ENCODE assay signal across 8 mouse cellular contexts in the genomic region with DNA sequence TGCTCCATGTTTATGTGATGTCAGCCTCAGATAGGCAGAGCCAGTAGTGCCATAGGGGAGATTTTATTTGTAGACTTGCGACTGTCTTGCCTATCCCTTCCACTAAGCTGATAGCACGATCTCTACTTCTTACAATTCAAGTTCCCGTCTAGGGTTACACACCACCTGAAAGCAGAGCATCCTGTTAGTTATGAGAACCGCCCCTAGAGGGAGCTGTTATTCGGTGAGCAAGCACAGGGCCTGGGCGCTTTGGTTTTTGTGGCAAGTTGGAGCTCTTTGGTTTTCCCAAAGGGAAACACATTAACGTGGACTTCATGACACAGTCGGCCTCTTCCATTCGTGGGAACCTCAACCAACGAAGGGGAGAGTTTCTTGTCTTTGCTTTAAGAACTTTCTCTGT. TPM values are rescaled to one million over a fixed set of nuclear protein-coding genes. Genes with fewer than 3 reads are reported as not detected.
DNase-seq lines count a peak whose midpoint lies in the region; ATAC-seq and TF ChIP-seq lines count a peak whose summit lies in the region.

No protein-coding gene starts in this region.

- peak; percentile 47; the same call in 1 of the 2 replicates for TF ChIP-seq CTCF in spleen, adult 2 months (IDR thresholded peaks at IDR 0.05; ENCODE audit: extremely low read depth, insufficient read depth, insufficient read length, insufficient replicate concordance)

- 29% methylated on average over 10 of the region's 10 CpGs for WGBS in forebrain, embryonic 14.5 days
- 28% methylated on average over 10 of the region's 10 CpGs for WGBS in forebrain, embryonic 13.5 days
- 43% methylated on average over 10 of the region's 10 CpGs for WGBS in spleen, adult 2 months

- no peak overlapping the region for H3K4me2 ChIP-seq in forebrain, embryonic 14.5 days (ENCODE audit: low read length)
- H3K4me2 ChIP-seq in forebrain, embryonic 13.5 days = no peak overlapping the region

- no peak for ATAC-seq in forebrain, embryonic 14.5 days
- no peak for ATAC-seq in forebrain, embryonic 13.5 days
- peak; percentile 56 for ATAC-seq in inflammation-experienced regulatory T-cells, adult 6 months

- H3K9me3 ChIP-seq in forebrain, embryonic 14.5 days (replicated peaks; ENCODE audit: control insufficient read depth, low read length) = no peaks in the 10 kb centered on the region
- no peaks in the 10 kb centered on the region for H3K9me3 ChIP-seq in forebrain, embryonic 13.5 days (replicated peaks)

- H3K4me1 ChIP-seq in forebrain, embryonic 14.5 days (ENCODE audit: control insufficient read depth, insufficient read depth, low read length) = no peaks in the 10 kb centered on the region
- no peaks in the 10 kb centered on the region for H3K4me1 ChIP-seq in forebrain, embryonic 13.5 days
- H3K4me1 ChIP-seq in spleen, adult 2 months (ENCODE audit: control insufficient read depth, insufficient read depth, insufficient read length) = no peaks in the 10 kb centered on the region

- H3K36me3 ChIP-seq in forebrain, embryonic 14.5 days (ENCODE audit: control insufficient read depth, insufficient read depth, low read length) = peaks cover 50% of the 10 kb centered on the region
- H3K36me3 ChIP-seq in forebrain, embryonic 13.5 days (ENCODE audit: poor library complexity, severe bottlenecking) = peaks cover 55% of the 10 kb centered on the region
- H3K36me3 ChIP-seq in spleen, adult 2 months (ENCODE audit: control insufficient read depth, insufficient read depth, low read length) = peaks cover 9% of the 10 kb centered on the region

- H3K27me3 ChIP-seq in forebrain, embryonic 14.5 days (replicated peaks; ENCODE audit: control insufficient read depth, insufficient read depth, low read length) = no peaks in the 10 kb centered on the region
- H3K27me3 ChIP-seq in forebrain, embryonic 13.5 days = no peaks in the 10 kb centered on the region
- no peaks in the 10 kb centered on the region for H3K27me3 ChIP-seq in spleen, adult 2 months (ENCODE audit: control insufficient read depth, insufficient read depth, low read length)

- no peak for TF ChIP-seq POLR2A in spleen, adult 2 months (IDR thresholded peaks at IDR 0.05; ENCODE audit: low read depth, low read length)

- H3K9ac ChIP-seq in forebrain, embryonic 14.5 days (ENCODE audit: low read length) = no peak overlapping the region
- no peak overlapping the region for H3K9ac ChIP-seq in forebrain, embryonic 13.5 days

- no peak overlapping the region for H3K4me3 ChIP-seq in forebrain, embryonic 14.5 days (ENCODE audit: low read depth, low read length)
- no peak overlapping the region for H3K4me3 ChIP-seq in forebrain, embryonic 13.5 days
- H3K4me3 ChIP-seq in spleen, adult 2 months (ENCODE audit: extremely low read depth, insufficient read depth, insufficient read length) = no peak overlapping the region

- peak; percentile 50 for DNase-seq in forebrain, embryonic 14.5 days (ENCODE audit: low spot score)
- peak; percentile 37 to 41 for DNase-seq in spleen, adult 2 months (ENCODE audit: low read depth in 1 of 2, low spot score in 2 of 2)
- no peak for DNase-seq in spleen, adult 12 weeks (ENCODE audit: low spot score)
- peak; percentile 60 for DNase-seq in c-Kit-positive CD71-negative TER-119-negative erythroid progenitor cells, embryonic 14.5 days (ENCODE audit: low read depth)
- peak; percentile 81 for DNase-seq in lung, postnatal 10 days
- DNase-seq in thymus, postnatal 0 days (ENCODE audit: low spot score) = peak; percentile 70

- H3K27ac ChIP-seq in forebrain, embryonic 14.5 days (ENCODE audit: low read depth, low read length) = no peak overlapping the region
- no peak overlapping the region for H3K27ac ChIP-seq in forebrain, embryonic 13.5 days
- H3K27ac ChIP-seq in spleen, adult 2 months (ENCODE audit: insufficient read depth, low read length) = no peak overlapping the region

RNA-seq across cellular contexts. Expression of gene Trp53tg5, which starts 3.3 kb away (rescaled TPM):
- polyA plus RNA-seq in forebrain, embryonic 14.5 days (2014; fragmentation: Nextera tagmentation; extraction: Ambion mirVana) = not detected in 2 replicates
- polyA plus RNA-seq in forebrain, embryonic 13.5 days (2015; fragmentation: Nextera tagmentation; extraction: Ambion mirVana) = not detected in 2 replicates
- polyA plus RNA-seq in spleen, adult 2 months (2012; rRNA removed) = not detected in 2 replicates
- polyA plus RNA-seq in inflammation-experienced regulatory T-cells, adult 6 months (2017; shearing (Covaris generic)) = not detected
- polyA plus RNA-seq in thymus, postnatal 0 days (2015; fragmentation: Nextera tagmentation; extraction: Ambion mirVana) = not detected in 2 replicates

RNA-seq across cellular contexts. Expression of gene Gm20458, which starts 9.5 kb away (rescaled TPM):
- 6.2 and 8.9 TPM in 2 replicates for polyA plus RNA-seq in forebrain, embryonic 14.5 days (2014; fragmentation: Nextera tagmentation; extraction: Ambion mirVana)
- polyA plus RNA-seq in forebrain, embryonic 13.5 days (2015; fragmentation: Nextera tagmentation; extraction: Ambion mirVana) = 3.6 and 3.7 TPM in 2 replicates
- polyA plus RNA-seq in spleen, adult 2 months (2012; rRNA removed) = 16.4 and 17.2 TPM in 2 replicates
- 1 to 10 TPM in 1 of 3 experiments, not detected in 2; 4.5 TPM for polyA plus RNA-seq in inflammation-experienced regulatory T-cells, adult 6 months (2017; shearing (Covaris generic))
- 19.4 and 21.5 TPM in 2 replicates for polyA plus RNA-seq in thymus, postnatal 0 days (2015; fragmentation: Nextera tagmentation; extraction: Ambion mirVana)

RNA-seq across cellular contexts. Expression of gene Sys1, which starts 13.5 kb away (rescaled TPM):
- 76.3 and 86.6 TPM in 2 replicates for polyA plus RNA-seq in forebrain, embryonic 14.5 days (2014; fragmentation: Nextera tagmentation; extraction: Ambion mirVana)
- 71.8 and 72.4 TPM in 2 replicates for polyA plus RNA-seq in forebrain, embryonic 13.5 days (2015; fragmentation: Nextera tagmentation; extraction: Ambion mirVana)
- polyA plus RNA-seq in spleen, adult 2 months (2012; rRNA removed) = 111 and 172 TPM in 2 replicates
- 10 to 100 TPM; 10.4 to 35.1 (median 25.4) TPM for polyA plus RNA-seq in inflammation-experienced regulatory T-cells, adult 6 months (2017; shearing (Covaris generic))
- polyA plus RNA-seq in thymus, postnatal 0 days (2015; fragmentation: Nextera tagmentation; extraction: Ambion mirVana) = 77.2 and 83.7 TPM in 2 replicates

RNA-seq across cellular contexts. Expression of gene Dbndd2, which starts 15.7 kb away (rescaled TPM):
- polyA plus RNA-seq in forebrain, embryonic 14.5 days (2014; fragmentation: Nextera tagmentation; extraction: Ambion mirVana) = 3.5 and 4.9 TPM in 2 replicates
- polyA plus RNA-seq in forebrain, embryonic 13.5 days (2015; fragmentation: Nextera tagmentation; extraction: Ambion mirVana) = 6.3 and 7.3 TPM in 2 replicates
- polyA plus RNA-seq in spleen, adult 2 months (2012; rRNA removed) = 15.6 and 20.3 TPM in 2 replicates
- 1 to 10 TPM; 1.5 to 7.5 (median 7.1) TPM for polyA plus RNA-seq in inflammation-experienced regulatory T-cells, adult 6 months (2017; shearing (Covaris generic))
- polyA plus RNA-seq in thymus, postnatal 0 days (2015; fragmentation: Nextera tagmentation; extraction: Ambion mirVana) = 12.6 and 15.3 TPM in 2 replicates

RNA-seq across cellular contexts. Expression of gene Sdc4, which starts 26.6 kb away (rescaled TPM):
- 3.9 and 4.2 TPM in 2 replicates for polyA plus RNA-seq in forebrain, embryonic 14.5 days (2014; fragmentation: Nextera tagmentation; extraction: Ambion mirVana)
- 7.9 and 8.6 TPM in 2 replicates for polyA plus RNA-seq in forebrain, embryonic 13.5 days (2015; fragmentation: Nextera tagmentation; extraction: Ambion mirVana)
- 21.0 and 25.0 TPM in 2 replicates for polyA plus RNA-seq in spleen, adult 2 months (2012; rRNA removed)
- 10 to 100 TPM; 12.0 to 42.7 (median 41.8) TPM for polyA plus RNA-seq in inflammation-experienced regulatory T-cells, adult 6 months (2017; shearing (Covaris generic))
- 28.7 and 40.4 TPM in 2 replicates for polyA plus RNA-seq in thymus, postnatal 0 days (2015; fragmentation: Nextera tagmentation; extraction: Ambion mirVana)
